Mouse (Mus musculus) retina, postnatal 1 day (tissue): ENCODE measurements around the gene Mob3b.
A peak's percentile ranks its signal among the peaks of the same experiment; 100 is the strongest.

Experiments used
- DNase-seq: peaks from one replicate; pipeline ENCODE4 v3.0.0-alpha.2; 2012

The Mob3b gene

DNA sequence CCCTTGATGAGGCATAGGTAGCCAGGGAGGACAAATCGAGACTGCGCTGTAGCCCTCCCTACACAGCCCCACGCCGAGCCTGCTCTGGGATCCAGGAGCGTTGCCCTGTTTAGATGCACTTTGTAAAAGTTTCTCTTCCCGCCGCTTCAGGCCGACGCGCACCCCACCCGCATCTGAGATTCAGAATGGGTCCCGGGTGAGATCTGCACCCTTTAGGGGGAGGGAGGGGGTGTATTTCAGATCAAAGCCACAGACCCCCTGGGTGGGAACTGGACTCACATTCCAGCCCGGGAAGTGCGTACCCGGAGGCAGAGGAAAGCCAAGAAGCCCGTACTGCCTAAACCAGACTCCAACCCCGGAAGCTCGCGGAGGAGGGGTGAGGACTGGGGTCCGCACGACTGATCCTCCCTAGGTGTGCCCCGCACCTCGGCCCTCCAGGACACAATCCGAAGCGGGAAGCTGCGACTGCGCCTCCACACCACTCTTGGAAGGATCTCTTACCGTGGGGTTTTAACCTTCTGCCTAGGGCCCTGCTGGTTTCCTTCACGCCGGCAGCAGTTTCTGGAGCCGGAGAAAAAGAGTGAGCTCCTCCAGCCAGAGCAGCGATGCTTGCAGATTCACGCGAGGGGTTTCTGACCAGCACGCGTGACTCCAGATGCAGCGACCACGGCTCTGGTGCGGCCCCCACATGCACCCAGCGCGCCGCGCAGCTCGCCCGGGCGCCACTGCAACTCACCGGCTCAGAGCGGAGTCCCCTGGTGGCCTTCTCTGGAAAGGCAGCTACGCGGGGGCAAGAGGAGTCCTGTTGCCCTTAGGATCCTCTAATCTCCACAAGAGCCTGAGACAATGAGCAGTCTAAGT is at the start of gene Mob3b:
Mob3b (minus strand) TSS at position 734 of the 861 bp plus-strand sequence.
- peak; percentile 89 for DNase-seq

DNA sequence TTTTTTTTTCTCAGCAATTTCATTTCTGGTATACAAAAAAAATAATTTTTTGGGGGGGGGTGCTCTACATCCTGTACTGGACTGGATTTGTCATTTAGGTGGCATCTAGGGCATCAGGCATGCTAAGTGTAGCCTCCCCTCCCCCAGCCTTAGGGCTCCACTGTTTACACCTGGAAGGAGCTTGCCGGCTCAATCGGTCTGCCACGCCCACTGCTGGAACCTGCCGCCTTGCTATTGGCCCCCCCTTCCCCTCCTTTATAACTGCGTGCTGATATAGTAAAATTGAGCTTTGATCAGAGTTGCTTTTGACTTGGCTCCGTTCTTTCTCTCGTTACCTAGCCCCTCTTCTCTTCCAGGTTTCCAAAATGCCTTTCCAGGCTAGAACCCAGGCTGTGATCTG is 47.4 kb upstream of the Mob3b start:
- no peak for DNase-seq

DNA sequence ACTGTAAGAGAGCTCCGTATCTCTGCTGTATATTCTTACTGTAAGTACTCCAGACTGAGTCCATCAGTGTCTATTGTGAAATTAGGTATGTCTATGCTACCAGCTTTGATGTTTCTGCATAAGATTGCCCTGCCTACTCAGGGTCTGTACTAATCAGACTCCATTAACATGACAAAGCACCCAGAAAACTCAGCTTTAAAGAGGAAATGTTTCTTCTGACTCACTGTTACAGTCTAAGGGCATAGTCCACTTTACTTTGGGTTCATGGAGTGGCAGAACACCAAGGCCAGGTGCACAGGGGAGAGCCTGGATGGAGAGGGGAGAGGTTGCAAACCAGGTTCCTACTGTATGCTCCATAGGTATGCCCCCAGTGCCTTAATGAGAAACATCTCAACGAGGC is 46.4 kb upstream of the Mob3b start:
- DNase-seq, result no peak

DNA sequence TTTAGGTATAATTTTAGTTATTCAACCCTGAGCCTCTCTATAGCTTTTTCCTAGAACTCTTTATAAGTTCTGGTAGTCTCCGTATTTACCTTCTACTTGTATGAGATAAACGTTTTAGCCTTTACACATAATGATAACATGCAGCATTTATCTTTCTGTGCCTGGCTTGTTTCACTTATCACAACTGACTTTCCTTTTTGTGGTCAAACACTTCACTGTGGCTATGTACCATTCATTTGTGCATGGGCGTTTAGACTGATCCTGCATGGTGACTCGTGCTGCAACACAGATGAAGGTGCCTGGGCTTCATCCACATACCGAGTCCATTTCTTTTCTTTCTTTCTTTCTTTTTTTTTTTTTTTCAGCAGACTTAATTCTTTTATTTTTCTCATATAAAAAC is 44.4 kb upstream of the Mob3b start:
- no peak for DNase-seq

DNA sequence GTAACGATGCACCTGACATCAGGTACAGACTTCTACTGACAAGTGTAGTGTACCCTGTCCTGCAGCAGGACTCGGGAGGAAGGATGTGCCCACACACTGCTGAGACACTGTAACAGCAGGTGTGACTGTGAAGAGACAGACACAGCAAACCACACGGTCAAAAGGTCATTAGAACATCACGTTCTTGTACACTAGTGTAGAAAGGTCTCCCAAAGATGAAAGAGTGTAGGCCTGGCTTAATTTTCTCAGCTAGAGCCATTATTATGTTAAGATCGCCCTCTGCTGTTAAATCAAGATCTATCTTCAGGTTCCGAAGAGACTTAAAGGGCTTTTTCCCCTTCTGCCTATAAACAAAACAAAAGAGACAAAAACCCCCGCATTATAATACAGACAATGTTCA is 35.4 kb upstream of the Mob3b start:
- peak; percentile 27 for DNase-seq

DNA sequence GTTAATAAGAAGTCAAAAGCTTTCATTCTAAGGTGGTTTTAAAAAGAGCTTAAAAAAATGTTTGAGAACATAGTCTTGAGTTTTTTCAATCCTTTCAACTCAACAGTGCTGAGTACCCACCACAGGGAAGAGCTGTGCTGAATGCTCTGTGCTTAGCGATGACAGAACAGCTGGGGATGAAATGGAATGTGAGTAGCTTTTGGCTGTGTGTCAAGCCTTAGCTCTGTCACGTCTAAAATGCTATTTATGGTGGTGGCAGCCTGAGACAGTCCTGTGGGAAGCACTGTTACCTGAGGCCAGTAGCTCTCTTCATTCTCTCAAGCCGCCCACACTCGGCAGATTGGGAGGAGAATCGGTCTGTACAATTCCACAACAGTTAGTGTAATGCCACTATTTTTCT is 32.5 kb upstream of the Mob3b start:
- no peak for DNase-seq

DNA sequence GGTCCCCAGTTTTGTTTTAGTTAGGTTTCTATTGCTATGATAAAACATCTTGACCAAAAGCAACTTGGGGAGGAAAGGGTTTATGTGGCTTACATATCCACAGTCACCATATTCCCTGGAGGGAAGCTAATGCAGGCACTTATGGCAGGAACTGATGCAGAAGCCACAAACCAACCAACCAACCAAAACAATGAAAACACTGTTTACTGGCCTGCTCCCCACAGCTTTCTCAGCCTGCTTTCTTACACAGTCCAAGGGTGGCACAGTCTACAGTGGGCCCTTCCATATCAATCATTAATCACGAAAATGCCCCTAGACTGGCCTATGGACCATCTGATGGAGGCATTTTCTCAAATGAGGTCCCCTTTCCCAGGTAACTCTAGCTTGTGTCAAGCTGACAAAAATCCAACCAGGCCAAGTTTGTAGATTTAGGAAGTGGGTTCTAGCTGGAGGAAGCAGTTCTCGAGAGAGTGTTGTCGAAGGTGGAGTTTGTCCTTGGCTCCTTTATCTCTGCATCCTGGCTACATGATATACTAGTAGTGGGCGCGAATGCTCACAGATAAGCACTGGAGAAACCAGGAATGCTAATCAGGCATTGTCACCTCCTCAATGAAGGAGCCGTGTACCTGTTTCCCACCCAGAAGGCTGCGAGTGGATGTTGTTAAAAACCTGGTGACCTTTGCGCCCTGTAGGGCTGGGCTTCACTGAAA is 30.5 kb upstream of the Mob3b start:
- no peak for DNase-seq

DNA sequence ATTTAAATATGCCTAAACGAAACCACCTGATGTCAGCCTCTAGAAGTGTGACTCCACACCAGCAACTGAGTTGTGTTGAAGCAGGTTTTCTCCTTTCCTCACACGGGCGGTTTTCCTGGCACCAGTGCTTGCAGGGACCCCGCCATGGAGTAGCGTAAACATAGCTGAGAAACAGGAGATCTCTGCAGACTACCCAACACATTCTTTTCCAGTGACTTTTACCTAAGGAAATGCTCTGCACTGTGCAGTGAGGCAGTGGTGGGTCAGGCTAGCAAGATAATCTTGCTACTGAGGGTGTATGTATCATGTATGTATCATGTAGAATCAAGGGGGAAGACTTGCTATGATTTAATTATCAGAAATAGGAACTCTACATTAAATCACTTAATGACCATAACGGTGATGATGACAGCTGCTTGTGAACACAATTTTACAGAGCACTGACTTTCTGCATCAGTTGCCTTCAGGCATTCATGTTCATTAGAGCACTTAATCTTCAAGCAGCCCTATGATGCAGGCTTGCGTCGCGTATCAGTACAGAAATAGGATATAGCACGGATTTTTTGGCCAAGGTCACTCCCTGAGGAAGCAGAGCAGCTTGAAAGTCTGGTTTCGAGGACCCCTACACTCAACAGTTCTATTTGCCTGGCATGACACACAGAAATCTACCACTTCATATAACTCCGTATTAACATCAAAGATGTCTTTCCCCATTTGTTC is 20.8 kb upstream of the Mob3b start:
- DNase-seq, result peak; percentile 70

DNA sequence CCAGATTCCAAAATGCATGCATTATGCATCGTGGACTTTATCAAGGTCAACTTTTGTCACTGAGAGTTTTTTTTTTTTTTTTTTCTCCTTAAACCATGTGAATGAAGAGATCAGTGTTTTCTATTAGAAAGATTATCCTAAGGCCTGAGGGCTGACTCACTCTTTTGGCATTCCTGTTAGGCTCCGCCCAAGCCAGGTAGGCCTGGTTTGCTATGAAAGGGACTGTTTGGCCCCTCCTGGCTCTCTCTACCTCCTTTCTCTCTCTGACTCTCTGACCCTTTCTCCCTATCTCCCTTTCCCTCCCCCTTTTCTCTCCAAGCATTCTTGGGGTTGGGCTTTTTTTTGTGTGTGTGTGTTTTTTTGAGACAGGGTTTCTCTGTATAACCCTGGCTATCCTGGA is 18.3 kb upstream of the Mob3b start:
- no peak for DNase-seq

DNA sequence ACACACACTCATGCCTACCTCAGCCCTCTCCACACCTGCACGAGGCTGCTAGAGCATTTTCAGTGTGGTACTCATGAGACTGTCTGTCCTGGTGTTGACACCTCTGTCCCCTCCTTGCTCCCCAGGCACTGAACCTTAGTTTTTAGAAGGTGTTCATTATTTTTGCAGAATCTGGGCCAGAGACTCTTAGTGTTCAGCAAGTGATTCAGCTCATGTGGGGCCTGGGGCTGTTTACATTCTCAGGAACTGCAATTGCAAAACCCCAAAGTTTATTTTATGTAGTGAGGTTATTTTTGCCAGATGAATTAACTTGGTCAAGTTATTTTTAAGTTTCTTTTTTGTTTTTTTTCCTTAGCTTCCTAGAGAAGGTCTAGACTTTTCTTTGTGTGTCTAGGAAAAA is 16.3 kb upstream of the Mob3b start:
- DNase-seq, result no peak

DNA sequence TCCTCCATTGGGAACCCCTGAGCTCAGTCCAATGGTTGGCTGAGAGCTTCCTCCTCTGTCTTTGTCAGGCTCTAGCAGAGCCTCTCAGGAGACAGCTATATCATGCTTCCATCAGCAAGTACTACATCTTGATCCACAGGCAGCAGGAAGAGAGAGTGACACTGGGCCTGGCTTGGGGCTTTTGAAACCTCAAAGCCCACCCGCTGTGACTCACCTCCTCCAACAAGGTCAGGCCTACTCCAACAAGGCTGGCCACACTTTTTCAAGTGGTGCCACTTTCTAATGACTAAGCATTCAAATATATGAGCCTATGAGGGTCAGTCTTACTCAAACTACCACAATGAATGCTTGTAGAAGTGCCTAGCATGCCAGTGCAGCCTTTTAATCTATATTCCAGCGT is 15.2 kb upstream of the Mob3b start:
- DNase-seq, result no peak

DNA sequence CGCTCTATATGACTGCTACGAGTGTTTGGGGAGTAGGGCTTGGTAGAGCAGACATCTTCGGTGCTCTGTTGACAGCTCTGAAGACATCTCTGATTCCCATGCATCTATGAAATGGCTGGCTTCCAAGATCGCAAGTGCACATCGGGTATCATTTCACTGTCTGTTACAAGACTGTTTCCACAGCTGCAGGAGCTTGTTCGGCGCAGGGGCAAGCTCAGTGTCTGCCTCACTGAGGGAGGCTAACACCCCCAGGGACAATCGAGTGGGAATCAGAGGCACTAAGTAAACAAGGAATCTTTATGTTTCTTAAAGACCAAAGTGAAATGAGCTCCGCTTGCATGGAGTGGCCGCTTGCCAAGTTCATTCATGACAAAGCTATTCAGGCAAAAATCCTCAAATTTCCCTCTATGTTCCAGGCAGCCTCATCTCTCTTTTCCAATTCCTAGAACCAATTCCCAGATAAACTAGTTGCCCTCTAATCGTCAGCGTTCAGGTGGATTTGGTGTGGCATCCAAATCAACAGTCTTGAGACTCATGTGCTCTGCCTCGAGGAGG is 12.4 kb upstream of the Mob3b start:
- no peak for DNase-seq

DNA sequence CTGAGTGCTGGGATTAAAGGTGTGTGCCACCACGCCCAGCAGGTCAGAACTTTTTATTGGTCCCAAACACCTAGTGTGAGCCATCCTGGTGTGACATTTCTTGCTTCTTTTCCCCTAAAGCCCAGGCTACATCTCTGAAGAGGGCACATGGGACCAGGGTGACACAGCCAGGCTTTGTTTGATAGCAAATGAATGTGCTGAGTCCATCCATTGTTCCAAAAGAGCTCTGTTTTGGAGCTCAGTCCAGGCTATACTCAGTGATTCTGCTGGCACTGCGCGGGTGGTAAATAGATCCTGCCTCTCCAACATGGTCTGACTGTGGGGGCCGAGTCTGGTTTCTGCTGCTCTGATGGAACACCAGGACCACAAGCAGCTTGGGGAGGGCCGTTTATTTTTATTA is 10.6 kb upstream of the Mob3b start:
- no peak for DNase-seq

DNA sequence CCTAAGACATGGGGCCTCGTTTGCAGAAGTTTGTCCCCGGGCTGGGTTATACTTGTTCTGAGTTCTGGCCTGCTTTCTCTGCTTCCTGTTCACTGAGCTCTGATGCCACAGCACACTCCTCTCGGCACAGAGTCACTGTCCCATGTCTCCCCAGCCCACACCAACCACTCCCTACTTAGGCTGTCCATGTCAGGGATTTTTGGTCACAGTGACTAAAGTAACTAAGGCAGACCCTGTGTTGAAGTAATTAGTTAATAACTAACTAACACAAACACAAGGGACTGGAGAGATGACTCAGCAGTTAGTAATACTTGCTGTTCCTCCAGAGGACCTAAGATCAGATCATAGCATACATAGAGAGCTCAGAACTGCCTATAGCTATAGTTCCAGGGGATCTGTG is 8.7 kb upstream of the Mob3b start:
- no peak for DNase-seq

DNA sequence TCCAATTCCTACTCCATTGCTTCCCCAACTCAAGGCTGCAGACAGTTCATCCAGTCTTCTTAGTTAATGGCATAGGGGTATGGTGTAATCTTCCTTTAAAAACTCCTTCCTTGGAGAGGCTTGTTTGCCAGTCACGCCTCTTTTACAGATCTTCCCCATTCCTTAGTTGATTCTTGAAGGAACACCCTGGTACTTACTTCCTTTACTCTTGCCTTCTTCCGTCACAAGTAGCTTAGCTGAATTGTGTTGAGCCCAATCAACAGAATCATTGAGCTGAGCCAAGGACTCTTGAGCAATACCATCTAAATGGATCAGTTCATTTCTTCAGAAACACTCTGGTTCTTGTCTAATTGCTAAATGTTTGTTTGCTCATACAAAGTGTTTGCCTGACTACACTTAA is 8.0 kb upstream of the Mob3b start:
- no peak for DNase-seq

DNA sequence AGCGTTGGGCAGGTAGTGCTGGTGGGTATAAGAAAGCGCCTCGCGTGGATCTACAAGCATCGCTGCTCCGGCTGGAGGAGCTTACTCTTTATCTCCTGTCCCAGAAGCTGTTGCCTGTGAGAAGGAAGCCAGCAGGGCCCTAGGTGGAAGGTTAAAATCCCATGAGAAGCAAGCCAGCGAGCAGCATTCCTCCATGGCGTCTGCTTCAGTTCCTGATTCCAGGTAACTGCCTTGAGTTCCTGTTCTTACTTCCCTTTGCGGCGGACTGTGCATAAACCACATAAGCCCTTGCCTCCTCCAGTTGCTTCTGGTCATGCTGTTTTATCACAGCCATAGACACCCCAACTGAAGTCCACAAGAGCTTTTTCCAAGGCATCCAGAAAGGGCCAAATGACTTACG is 531 bp upstream of the Mob3b start:
- DNase-seq, result no peak

DNA sequence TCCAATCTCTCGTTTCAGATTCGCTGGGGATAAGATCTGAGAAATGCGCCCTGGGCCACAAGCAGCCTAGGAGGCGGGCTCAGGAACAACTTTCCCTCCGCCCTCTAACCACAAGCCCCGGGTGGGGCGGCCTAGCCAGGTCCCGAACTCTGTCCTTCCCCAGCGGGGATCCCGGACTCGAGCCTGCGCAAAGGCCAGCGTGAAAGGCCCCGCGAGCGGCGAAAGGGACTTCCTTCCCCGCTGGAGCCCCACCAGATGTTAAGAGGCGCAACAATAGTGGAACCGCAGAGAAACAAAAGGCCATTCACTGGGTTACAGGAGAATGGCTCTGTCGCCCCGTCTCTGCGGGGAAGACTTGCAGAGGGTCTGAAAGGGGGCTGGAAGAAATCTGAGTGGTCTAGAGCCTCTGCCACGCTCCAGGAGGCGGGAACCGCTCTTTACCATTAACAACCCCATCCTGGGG is 1.1 kb downstream of the Mob3b start:
- DNase-seq, result peak; percentile 81

DNA sequence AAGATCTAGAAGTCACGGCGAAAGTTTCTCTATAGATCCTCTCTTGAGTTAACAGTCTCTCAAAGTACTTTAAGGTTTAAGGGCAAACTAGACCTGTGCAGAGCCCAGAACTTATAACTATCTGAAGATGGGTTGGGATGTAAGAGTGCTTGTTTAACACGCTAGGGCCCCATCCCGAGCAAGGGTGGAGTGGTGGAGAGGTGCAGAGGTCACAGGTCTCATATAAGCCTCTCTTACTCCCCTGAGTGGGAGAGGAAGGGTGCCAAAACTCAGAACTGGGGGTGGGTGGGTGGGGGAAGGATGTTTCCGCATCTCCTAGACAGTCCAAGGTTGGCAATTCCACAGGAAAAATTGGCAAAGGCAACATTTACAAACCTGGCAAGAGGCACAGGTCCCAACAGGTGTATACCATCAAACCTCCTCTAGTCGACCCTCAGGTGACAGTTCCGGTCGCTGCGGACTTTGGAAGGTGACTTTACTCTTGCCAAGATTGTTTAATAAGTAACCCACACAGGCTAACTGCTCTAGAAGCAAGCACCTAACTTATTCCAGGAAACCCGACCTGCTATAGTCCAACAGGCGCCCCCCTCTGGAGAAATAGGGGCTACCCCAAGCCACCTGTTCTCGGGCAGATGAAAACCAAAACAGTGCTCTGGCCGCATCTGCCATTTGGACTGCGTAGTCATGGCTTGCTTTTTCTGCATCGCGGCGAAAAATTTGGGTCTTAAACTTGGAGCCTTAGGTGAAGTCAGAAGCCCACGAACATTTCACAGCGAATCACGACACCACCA is 2.0 kb downstream of the Mob3b start:
- peak; percentile 39 for DNase-seq

DNA sequence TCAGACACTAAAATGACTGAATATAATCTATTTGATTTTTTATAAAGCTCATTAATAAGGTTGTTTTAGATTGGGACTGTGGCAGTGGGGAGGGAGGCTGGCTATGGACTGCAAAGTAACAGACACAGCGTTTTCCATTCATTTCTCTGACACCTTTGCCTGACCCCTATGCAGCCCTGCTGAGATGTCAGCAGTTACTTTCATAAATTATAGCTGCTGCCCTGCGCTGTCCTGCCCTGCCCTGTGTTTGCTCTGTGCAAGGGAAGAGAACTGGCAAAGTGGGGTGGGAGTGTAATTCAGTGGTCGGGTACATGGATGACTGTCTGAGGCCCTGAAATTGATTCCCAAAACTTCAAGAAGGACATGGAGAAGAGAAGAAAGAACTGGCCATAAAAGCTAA is 3.2 kb downstream of the Mob3b start:
- no peak for DNase-seq

DNA sequence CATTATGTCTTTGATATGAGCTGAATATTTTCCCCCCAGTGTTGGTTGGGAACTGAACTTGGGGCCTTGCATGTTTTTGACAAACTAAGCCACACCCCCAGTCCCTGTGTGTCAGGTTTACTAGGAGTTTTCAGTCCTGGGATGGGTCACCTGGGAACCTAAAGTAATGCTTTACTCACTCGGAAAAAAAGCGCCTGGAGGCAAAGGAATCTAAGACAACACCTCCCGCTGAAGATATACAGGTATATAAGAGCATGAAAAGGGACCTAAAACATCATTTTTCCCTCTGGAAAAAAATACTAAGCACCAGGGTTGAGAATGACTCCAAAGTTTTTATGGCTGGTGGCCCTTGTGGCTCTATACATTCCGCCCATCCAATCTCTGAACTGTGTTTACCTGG is 5.5 kb downstream of the Mob3b start, which contains the start of gene Ifnk:
Ifnk (plus strand) TSS at position 301 of the 400 bp plus-strand sequence.
- no peak for DNase-seq

DNA sequence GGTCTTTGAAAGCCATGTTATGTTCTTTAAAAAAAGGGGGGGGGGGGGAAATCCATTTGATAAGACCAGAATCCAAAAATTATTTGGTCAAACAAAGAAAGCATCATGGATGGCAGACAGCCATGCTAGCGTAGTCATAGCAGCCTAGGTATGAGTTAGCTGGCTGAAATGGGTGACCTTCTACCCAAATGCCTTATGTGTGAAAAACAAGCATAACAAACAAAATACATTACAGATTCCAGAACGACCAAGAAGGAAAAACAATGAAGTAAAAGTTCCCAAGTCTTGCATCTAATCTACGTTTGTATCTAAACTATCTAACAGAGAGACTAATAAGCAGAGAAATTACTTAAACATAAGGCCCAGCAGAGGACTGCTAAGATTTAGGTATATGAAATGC is 6.6 kb downstream of the Mob3b start:
- no peak for DNase-seq

DNA sequence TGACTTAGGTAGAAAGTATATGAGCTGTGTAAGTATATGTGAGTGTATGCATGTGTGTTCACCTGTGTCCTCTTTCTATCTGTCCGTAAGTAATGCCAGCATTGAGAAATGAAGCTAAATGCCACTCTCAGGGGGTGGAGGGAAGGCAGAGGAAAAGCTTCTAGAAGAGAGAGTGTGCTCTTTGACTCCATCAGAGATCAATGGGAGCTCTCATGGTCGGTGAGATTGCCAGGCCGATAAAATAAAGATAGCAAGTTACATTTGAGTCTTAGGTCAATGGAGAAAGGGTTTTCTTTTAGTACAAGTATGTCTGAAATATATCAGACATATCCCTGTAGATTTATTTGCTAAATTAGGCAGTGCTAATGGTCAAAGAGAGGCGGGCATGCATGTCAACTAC is 9.0 kb downstream of the Mob3b start:
- DNase-seq, result no peak

DNA sequence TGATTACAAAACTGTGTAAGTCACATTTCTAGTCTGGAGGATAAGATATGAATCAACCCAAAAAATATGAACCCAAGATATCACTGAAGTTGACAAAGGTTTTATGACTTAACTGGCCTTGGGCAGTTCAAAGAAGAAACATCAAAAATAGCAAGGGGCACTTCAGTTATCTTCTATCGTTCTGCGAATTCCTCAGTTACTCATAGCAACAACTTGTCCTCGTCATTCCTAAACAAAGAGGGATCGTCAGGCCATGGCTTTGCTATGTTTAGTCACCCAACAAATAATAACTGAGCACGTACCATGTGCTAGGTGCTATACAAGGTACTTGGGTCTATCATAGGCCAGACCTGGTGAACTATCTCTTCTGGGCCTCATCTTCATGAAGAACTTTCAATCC is 10.7 kb downstream of the Mob3b start:
- DNase-seq, result no peak
